Mouse (Mus musculus) cerebellum, postnatal 14 days (tissue): ENCODE data around the gene Trpc7.

ENCODE experiments used
- DNase-seq, 2 experiments: peaks; one replicate each; pipeline ENCODE4 v3.0.0; 2021; ENCODE audit warnings: mixed read lengths in 2 of 2

Trpc7 gene

GRCm38 (mm10) chr13:56895893-56896292 lies at the start of gene Trpc7:
TSS of gene Trpc7 (minus strand) at chr13:56895993.
- no peak for DNase-seq

DNA sequence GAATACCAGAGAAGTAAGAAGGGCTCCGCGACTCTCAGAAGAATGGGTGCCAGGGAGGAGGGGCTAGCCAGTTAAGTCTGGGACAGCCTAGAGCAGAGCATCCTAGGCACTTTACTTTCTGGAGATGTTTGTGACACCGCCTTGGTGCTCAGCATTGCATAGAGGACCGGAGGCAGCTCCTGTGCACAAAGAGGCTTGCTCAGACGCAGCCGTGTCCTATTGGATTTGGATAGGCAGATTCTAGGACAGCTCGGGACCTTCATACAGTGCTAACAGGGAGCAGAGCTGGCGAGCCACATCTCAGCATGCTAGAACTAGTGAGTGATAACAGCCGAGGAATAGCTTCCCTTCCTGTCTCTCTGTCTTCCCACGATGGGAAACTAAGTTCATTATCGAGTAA lies 43.5 kb upstream of the Trpc7 start:
- DNase-seq: no peak

DNA sequence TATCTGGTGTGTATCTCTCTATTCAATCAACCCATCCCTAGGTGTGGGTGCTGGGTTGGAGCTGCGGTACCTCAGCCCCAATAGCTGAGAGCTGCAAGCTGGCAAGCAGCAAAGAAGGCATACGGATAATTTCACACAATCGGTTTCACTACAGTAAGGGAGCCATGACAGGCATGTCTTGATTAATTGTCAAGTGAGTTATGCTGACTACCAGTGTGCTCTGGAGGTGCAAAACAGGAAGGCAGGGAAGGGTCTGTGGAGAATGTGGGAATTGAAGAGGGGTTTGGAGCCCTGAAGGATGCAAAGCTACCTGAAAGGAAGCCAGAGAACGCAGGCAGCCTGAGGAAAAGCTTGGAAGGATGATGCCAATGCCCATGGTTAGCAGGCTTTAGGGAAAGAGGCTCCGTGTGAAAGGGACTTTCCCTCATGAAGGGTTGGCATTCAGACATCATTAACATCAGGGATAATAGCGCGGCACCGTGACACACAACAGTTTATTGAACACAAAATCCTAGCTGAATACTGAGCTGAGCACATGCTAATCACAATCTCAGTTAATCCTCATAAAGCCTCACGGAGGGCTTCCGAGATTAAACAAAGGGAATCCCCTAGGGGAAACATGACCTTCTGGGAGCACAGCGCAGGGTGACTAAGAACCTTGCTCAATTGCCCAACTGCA lies 38.2 kb upstream of the Trpc7 start:
- no peak for DNase-seq

DNA sequence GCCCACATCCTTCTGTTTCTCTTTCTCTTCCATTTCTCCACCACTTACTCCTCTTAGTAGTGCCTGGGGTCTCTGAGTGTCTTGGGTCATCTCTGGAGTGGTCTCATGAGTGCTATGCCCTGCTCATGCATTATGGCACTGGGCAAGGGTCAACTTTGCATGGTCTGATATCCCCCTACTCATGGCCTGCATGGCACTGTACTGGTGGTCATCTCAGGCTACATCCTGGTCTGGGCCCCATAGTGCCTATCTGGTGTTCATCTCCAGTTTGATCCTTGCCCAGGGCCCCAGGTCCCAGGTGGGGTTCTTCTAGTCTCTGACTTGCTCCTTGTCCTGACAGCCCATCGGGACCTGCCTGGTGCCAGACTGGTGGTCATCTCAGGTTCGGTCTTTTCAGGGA lies 34.6 kb upstream of the Trpc7 start:
- DNase-seq: no peak

GRCm38 (mm10) chr13:56922976-56923375 lies 27.2 kb upstream of the Trpc7 start:
- DNase-seq: no peak

DNA sequence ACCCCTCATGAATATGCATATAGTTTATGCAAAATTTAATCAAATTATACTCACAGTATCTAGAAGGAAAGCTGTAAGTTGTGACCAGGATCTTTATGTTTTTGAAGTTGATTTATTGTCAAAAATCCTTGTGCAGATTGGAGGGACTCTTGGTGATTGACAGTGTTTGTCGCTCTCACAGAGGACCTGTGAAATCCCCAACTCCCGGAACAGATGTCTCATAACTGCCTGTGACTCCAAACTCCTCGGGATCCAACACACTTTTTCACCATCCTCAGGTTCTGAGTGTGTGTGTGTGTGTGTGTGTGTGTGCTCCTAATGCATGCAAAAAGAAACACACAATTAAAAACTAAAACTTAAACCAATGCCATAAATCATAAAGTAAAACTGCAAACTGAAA lies 25.5 kb upstream of the Trpc7 start:
- no peak for DNase-seq

DNA sequence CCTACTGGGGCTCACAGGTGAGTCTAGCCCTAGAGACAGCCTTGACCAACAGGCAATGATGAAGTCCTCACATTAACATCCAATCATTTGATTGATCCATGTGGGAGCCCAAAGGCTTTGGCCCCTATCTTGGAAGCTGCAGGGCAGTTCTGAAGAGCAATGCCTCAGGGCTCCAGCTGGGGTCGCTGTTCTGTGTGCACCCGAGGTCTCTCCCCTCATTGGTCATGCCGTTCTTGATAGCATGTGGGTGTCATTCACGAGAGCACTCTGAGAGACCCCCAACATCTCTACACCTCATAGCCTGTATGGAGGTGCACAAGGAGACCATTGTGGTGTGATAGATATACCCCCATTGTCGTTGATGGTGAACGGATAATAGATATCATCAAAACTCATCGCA lies 18.9 kb upstream of the Trpc7 start:
- no peak for DNase-seq

DNA sequence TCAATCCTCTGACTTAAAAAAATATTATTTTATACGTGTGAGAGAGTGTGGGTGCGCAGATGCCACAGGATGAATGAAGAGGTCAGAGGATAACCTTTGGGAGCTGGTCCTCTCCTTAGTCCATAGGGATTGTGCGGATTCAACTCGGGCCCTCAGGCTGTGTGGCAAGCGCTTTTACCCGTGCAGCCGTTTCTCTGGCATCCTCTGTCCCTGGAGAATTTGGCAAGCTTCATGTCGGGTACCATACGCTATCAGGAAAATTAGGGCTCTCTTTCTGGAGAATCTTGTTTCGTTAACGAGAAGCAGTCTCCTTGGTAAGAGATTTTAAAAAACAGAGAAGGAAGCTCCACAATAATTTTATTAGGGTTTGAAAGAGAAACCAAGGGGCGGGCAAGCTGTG lies 15.3 kb upstream of the Trpc7 start:
- DNase-seq: peak in 1 of 2 experiments; percentile 6

GRCm38 (mm10) chr13:56895386-56895785 lies 407 bp downstream of the Trpc7 start:
- DNase-seq: peak; percentile 32 to 39

GRCm38 (mm10) chr13:56894543-56894942 lies 1.2 kb downstream of the Trpc7 start:
- peak; percentile 26 to 30 for DNase-seq

DNA sequence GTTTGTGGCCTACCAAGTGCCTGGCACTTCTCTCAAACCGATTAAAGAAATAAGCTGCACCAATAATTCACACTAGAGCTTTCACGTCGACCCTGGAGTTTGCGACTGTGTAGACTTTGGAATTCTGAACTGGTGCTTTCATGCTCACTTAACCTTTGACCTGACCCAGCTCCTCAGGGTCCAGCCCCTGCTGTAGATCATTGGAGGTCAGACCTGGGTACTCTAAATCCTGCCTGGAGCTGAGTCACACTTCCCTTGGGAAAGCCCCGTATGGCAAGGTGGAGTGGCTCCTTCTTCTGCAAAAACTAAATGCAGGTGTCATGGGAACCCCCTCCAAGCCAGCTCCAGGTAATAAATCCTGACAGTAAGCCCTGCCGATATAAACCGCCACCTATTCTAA lies 5.9 kb downstream of the Trpc7 start:
- no peak for DNase-seq

DNA sequence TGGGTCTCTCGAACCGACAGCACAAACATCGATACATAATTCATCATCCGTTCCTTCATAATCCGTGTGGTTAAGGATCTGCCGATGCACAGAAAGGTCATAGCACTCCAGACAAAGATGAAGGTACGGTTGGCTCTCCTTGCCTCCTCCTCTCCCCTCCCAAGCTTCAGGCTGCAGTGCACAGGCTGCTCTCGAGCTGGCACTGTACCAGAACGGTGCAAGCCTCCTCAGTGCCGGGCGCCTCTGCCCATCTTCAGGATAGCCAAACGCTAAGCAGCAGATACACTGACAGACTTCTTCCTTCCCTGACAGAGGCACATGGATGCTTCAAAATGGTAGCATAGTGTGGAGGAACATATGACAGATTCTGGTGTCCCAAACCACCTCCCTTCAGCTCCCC lies 12.9 kb downstream of the Trpc7 start:
- DNase-seq: peak; percentile 57 to 69

GRCm38 (mm10) chr13:56864567-56864966 lies 31.2 kb downstream of the Trpc7 start:
- DNase-seq: no peak

DNA sequence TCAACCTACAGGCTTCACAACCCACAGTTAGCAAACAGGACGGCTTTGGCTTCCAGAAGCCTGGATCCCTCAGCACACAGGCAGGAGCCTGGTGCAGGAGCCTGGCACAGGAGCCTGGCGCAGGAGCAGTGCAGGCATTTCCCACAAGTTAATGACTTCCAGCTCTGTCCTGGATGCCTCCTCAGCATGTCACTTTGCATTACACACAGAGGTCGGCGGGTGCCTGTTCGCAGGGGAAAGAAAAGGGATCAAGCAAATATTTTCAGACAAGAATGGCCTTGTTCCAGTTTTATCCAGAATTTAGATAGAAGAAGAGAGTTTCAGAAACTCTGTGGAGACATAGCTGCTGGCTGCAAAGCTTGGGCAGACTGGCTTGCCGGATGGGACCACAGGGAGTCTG lies 33.8 kb downstream of the Trpc7 start:
- DNase-seq: no peak

- DNase-seq: peak; percentile 20 to 36
Measured at GRCm38 (mm10) chr13:56854506-56854905, 41.3 kb downstream of the Trpc7 start.

- DNase-seq: peak; percentile 17 to 39
Measured at GRCm38 (mm10) chr13:56853436-56853835, 42.4 kb downstream of the Trpc7 start.

DNA sequence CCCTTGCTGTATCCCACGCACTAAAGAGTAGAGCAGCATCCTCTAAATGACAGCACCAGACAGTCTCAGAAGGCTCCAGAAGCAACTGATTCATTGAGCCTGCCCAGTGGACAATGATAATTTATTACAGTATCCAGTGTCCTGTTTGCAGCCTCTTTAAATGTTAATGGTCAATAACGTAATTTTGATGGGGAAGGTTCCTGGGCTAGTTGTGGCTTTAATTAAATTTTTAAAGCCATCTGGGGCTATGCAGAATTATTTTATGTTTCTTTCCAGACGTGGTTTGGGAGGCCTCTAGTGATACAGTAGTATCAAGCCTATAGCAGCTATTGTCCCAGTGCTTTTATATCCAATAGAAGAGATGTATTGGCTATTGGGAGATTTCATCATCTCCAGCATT lies 49.9 kb downstream of the Trpc7 start:
- no peak for DNase-seq

- peak; percentile 35 to 40 for DNase-seq
Measured at GRCm38 (mm10) chr13:56815471-56815870, 80.3 kb downstream of the Trpc7 start.

DNA sequence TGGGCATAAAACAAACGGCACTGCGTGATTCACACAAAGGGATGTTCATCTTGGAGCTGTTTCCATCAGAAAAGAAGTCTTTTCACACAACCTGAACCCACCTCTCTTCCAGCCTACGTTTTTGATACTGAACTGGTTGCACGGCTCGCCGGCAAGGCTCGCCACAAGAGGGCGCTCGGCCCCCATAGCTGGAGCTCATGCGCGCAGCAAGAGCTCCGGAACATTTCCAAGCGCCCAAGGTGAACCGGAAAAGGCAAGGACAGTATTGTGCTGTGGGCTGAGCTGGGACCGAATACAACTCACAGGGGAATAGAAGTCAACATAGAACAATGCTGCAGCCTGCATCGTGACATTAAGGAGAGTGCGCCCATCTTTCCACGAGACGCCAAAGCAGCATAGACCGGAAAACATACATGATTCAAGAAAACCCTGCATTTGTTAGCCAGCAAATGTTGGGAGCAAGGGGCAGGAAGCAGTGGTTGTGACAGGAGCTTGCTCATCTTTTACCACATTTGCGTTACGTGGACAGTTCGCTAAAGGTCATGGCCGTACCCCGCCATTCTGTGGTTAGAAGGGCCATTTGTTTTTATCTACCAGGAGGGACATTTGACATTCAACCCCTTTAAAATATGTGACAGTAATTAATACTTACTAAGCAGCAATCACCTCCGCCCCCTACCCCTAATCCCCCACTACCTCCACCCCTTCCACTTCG lies 88.9 kb downstream of the Trpc7 start:
- peak; percentile 97 to 99 for DNase-seq

- DNase-seq: no peak
Measured at GRCm38 (mm10) chr13:56805131-56805530, 90.7 kb downstream of the Trpc7 start.

GRCm38 (mm10) chr13:56797459-56797858 lies 98.3 kb downstream of the Trpc7 start:
- DNase-seq: no peak

DNA sequence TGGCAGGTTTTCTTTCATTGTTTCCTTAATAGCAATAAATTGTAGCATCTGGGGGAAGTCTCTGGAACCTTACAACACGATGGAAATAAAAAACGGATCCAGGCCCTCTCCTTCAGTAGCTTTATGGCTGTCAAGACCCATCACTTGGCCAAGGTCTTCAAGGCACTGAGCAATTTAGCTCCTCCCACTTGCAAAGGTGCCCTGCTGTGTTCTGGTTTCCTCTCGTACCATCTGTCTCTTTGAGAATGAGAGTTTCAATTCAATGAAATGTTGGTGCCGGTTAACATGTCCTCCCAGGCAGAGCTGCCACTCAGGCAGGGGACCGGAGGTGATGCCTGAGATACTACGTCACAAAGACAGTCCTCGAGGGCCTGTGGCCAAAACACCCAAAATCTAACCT lies 100.3 kb downstream of the Trpc7 start:
- DNase-seq: peak; percentile 31 to 50

GRCm38 (mm10) chr13:56794441-56794840 lies 101.4 kb downstream of the Trpc7 start:
- no peak for DNase-seq

DNA sequence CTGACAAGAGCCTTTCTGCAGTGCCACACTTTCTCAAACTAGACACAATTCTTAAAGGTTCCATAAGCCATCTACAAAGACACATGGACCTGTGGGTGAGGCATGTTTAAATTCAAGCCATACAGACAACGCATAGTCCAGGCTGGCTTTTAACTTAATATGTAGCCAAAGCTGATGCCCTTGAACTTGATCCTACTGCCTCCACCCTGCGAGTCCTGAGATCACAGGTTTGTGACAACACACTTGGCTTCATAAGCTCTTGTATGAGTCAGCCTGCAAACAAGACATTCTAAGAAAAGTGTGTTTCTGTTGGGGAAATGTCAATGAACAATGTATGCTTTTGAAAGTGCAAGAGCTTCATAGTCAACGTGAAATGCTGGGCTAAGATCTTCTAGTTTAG lies 102.9 kb downstream of the Trpc7 start:
- no peak for DNase-seq

DNA sequence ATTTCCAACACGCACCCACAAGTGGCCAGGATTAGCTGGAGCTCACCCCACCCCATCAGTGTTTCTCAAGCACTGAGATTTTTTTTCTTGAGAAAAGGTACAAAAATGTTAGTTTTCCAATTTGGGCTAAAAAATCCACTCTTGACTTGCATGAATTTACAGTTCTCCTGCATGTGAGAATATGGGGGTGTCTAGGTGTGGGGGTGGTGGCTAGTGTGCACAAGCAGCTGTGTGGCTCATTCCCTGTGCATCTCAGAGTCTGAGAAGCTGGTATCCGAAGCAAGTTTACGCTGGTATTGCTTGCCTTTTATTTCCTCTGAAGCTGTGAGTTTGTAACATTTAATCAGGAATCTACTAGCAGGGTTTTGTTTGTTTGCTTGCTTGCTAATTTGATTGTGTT lies 105.1 kb downstream of the Trpc7 start:
- DNase-seq: no peak
